Mouse (Mus musculus) left cerebral cortex, postnatal 36 days (tissue): Measurements from ENCODE around the gene Ankrd2. TPM values are rescaled to one million over a fixed set of nuclear protein-coding genes. Genes with fewer than 3 reads are reported as not detected.
A peak's percentile ranks its signal among the peaks of the same experiment; 100 is the strongest.

Experiments
- DNase-seq, 2 experiments: peaks; one replicate each; pipeline ENCODE4 v3.0.0; 2021 to 2022; ENCODE audit warnings: low spot score in 2 of 2, mixed read lengths in 1 of 2
- intact Hi-C: fragments of 180-260 bp; cut with DNase I; formaldehyde crosslinking; loops from one replicate; pipeline ENCODE4 v1.15.1; 2025
- total RNA-seq, 2 experiments: library from RNA; stranded (reverse); gene quantifications; 2 replicates each; pipeline ENCODE4 v1.2.3; 2021

Ankrd2 gene
- not detected for total RNA-seq

GRCm38 (mm10) chr19:42035456-42036248 is at the start of gene Ankrd2:
Gene Ankrd2, plus strand, starts transcription at chr19:42036000.
- DNase-seq: peak; percentile 72 to 73
- intact Hi-C loops: loop anchor here (1.0 to 5.0 kb wide), 3 partner anchors 34 to 132 kb away; partner anchors contain the start of gene Marveld1

- intact Hi-C loops: loop anchor here (2.0 kb wide), 1 partner anchor 38 kb away; no protein-coding TSS in a partner anchor
- DNase-seq: no peak
Observed at GRCm38 (mm10) chr19:41987206-41987605, 48.6 kb upstream of the Ankrd2 start.

DNA sequence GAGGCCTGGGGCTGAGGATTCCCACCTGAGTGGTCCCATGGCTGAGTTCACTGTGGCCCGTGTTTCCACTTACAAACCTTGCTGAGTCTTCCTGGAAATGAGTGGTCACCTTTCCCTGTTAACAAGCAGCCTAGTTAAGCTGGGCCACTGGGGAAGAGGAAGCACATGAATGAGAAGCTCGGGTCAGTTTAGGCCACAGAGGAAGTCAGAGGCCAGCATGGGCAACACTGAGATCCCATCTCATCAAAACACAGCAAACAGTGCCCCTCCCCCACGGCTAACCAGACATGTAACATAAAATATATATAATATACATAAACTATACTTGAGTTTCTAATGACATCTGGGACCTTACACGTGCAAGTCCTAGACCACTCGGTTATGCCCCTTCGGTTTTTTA is 46.0 kb upstream of the Ankrd2 start:
- intact Hi-C loops: no loop called here
- no peak for DNase-seq

GRCm38 (mm10) chr19:41991926-41992477 is 43.8 kb upstream of the Ankrd2 start:
- intact Hi-C loops: no loop called here

DNA sequence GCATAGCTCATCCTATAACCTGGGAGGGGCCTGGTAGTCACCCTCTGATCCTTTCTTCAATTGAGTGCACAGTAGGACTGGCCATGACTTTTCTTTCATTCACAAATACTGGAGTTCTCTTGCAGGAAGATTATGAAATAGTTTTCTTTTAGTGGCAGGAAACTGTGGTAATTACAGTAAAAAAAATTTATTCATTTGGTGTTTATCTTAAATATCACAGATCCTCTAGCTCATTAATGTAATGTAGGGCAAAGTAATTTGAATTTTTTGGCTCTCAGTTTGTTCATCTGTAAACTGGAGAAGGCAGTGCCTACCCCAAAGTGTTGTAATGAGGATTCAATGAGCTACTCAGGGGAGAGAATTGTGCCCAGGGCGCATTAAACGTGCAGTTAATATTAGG is 42.8 kb upstream of the Ankrd2 start:
- no peak for DNase-seq
- intact Hi-C loops: no loop called here

More at GRCm38 (mm10) chr19:41991926-41992477, 43.8 kb upstream of the Ankrd2 start:
- DNase-seq: no peak

DNA sequence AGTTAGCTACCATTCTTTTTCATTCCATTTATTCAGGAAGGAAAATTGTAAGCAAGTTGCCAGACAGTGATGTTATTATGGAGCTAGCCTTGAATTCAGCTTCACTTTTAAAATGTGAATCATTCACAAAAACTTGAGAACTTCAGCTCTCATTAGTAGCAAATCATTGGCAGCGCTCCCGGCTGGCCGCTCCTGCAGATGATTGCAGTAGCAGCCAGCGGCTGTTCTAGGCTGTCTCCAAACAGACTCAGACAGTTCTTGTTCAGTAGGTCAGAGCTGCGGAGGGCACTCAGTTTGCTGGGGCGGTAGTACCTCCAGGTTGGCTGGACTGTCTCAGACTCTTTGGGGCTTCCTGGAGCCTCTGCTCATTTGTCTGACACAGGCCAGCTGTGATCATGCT is 42.3 kb upstream of the Ankrd2 start:
- intact Hi-C loops: no loop called here
- DNase-seq: peak; percentile 62 to 72

DNA sequence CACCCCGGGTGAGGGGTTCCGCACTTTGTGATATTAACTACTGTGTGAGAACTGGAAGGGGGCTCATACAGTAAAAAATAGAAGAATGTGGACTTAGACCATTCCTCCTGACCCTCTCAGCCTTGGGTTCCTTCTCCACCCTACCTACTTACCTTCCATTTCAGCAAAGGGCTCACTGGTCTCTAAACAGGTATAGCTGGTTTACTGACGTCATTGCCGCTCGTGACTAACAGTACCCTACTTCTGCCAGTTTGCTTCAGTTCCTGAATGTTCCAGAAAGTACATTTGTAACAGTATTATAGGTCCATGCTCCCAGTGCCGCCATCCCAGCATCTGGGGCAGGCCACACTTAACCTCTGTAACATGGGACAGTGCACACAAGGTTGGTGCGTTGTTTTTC is 41.8 kb upstream of the Ankrd2 start:
- intact Hi-C loops: no loop called here

GRCm38 (mm10) chr19:41995483-41995882 is 40.3 kb upstream of the Ankrd2 start:
- DNase-seq: no peak
- intact Hi-C loops: no loop called here

More for the DNA sequence above, 41.8 kb upstream of the Ankrd2 start:
- DNase-seq: no peak

- DNase-seq: no peak
- intact Hi-C loops: no loop called here
Observed at GRCm38 (mm10) chr19:41997090-41997489, 38.7 kb upstream of the Ankrd2 start.

DNA sequence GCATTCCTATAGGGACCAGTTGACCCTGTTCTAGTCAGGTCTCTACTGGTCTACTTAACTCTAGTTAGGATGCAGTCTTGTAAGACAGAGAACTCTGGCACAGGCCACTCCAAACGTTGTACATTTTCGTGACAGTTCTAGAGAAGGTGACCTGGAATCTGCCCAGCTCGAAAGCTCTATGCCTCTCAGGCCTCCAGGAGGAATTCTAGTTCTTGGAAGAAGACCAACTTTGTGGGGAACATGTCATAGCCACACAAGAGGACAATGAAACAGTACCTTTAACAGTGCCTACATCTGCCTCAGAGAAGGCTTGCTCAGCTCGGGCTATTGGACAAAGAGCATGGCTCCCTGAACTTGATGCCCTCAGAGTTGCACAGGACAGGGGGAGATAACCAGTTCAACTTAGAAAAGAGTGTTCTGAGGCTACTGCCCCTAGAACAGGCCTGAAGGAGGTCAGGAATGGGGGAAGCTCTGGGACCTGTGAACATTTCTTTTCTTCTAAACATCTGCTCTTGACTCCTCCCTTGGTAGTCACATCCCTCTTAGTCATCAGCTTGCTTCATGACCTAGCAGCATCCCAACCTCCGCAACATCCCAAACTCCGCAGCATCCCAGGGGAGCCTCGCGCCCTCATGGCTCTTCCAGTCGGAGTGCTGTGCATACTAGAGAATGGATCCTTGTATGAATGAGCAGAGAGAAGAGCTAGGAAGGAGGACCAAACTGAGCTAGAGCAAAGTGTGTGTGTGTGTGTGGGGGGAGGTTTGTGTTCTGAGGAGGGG is 36.8 kb upstream of the Ankrd2 start:
- DNase-seq: no peak
- intact Hi-C loops: no loop called here

DNA sequence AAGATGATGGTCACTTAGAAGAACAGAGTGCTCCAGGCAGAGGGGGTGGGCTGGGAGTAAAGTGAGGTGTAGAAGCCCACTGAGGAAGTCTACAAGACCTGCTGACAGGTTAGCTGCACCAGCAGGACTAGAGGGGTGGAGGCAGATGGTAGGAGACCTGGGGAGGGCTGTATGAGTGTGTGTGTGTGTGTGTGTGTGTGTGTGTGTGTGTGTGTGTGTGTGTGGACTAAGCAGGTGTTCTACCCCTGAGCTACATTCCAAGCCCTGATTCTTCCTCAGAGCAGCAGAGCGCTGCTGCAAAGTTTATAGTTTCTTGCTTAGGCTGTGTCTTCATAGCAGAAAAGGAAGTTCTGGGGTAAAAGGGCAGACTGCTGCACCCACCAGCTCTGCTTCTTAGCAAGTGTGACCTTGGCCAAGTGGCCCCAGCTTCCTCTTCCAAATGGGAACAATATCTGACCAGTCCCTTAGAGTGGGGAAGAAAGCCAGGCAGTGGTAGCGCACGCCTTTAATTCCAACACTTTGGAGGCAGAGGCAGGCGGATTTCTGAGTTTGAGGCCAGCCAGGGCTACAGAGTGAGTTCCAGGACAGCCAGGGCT is 36.0 kb upstream of the Ankrd2 start:
- intact Hi-C loops: no loop called here

GRCm38 (mm10) chr19:42000446-42000958 is 35.3 kb upstream of the Ankrd2 start:
- intact Hi-C loops: no loop called here
- DNase-seq: no peak

More for the DNA sequence above, 36.0 kb upstream of the Ankrd2 start:
- DNase-seq: no peak

DNA sequence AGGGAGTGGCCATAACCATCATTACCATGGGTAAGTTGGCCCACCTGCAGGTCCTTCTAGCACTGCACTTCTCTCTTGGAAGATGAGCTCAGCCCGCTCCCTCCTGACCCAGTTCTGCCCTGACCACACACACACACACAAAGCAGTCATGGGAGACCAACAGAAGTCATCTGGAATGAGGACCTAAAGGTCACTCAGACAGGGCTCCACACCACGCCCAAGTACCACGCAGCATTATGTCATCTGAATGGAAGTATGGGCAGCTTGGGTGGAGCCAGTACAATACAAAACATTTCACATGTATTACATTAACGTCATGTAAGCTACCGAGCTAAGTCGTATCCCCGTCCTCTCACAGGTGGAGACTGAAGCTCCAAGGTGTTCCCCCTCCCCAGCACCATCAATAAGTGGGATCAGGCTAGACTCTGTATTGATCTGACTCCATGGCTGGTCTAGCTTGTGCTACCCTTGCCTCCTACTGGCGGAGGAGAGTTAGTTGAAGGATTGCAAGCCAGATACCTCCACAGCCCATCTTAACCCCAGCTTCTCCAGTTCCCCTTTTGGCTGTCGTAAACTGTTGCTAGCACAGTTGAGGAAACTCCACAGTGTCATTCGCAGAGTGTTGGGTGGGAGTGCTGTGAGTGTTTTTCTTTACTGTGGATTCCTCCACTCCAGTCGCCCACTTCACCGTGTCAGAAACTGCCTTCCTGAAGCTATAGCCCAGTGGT is 34.4 kb upstream of the Ankrd2 start:
- DNase-seq: no peak
- intact Hi-C loops: no loop called here

DNA sequence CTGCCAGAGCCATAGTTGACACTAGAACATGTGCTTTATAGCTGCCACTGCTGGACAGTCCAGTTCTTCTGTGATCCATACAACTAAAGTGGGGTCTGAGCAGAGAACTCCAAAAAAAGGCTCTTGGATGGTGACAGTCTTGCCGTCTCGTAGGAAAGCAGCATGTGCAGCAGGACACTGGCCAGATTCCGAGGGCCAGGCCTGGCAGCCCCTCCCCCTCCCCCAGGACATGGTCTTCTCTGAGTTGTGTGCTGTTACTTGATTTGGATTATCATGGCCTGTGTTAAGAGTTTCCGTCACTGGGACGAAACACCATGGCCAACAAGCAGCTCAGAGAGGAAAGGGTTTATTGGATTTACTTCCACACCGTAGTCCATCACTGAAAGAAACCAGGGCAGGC is 31.5 kb upstream of the Ankrd2 start:
- intact Hi-C loops: no loop called here
- DNase-seq: no peak

DNA sequence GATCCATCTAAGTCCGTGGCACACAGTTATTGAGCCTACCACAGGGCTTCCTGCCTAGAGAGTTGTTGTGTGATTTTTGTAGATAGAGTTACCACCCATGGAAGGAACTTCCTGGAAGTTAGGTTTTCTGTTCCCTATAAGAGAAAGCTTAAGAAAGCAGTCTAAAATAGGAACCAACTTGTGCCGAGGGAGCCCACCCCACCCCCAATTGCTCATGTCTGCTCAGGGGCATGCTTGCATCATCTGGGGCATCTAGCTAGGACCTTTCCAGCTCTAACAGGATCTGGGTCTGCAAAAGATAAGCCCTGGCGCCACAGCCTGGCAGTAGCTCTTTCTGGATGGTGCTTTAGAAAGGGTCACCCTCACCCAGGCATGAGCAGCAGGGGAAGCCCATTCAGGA is 30.2 kb upstream of the Ankrd2 start:
- no peak for DNase-seq

DNA sequence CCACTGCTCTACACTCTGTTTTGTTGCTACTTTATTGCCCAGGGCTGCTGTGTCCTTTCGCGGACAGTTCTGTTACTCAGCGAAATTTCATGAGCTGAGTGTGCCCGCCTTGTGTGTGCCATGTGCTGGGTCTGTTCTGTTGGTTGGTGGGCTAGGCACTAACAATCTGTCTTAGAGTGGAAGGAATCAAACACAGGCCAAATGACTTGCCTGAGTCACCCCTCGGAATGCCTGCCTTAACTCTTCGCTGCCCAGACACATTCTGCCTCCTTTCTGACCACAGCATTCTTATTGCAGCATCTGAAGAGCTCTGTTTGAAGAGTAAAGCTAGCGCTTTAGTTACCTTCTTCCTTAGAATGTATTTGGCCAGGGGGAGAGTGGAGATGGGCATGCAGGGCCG is 29.2 kb upstream of the Ankrd2 start:
- DNase-seq: no peak
- intact Hi-C loops: no loop called here

More for the DNA sequence above, 30.2 kb upstream of the Ankrd2 start:
- intact Hi-C loops: no loop called here

DNA sequence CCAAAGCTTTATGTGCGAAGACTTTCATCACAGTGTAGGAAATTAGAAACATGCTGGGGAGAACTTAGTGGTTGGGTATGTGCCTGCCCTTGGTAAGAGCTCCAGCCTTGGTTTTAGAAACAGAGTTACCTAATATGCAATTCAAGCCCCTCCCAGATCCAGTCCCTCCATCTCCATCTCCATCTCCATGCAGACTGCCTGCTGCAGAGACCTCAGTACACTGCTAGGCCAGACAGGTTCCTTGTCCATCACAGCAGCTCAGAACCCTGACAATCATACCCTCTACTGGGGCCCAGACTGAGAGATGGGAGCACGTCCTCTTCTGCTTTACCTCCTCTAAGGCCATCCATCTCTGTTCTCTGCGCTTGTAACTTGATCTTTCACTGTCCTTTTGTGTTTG is 27.2 kb upstream of the Ankrd2 start:
- no peak for DNase-seq
- intact Hi-C loops: no loop called here

- intact Hi-C loops: no loop called here
- no peak for DNase-seq
Observed at GRCm38 (mm10) chr19:42009067-42009466, 26.7 kb upstream of the Ankrd2 start.

DNA sequence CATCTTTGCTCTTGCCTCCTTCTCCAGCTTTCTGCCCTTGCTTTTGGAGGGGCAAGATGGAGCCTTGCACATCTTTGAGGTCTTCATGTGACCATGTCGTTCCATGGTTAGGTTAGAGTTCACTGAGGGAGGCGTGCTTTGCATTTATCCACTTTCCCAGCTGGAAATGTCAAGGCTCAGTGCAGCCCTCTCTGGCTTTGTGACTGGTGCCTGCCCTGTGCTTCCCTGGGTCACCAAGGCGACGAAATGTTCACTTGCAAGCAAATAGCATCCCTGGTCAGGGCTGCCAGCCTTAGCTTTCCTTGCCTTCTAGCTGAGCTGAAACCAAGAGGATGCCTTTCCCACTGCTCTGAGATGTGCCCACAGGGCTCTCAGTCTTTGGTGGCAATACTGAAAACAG is 25.4 kb upstream of the Ankrd2 start:
- no peak for DNase-seq
- intact Hi-C loops: no loop called here
